Mouse (Mus musculus): Measurements from ENCODE around the gene Rhoc. TPM values are rescaled to one million over a fixed set of nuclear protein-coding genes. Genes with fewer than 3 reads are reported as not detected.
A peak's percentile ranks its signal among the peaks of the same experiment; 100 is the strongest.
"Not testable (repeated sequence)": the region's sequence is repeated elsewhere in the genome, so short reads cannot be mapped to it uniquely, and the experiment has no call there.

Gene Rhoc
- 101 and 102 TPM in 2 replicates for polyA plus RNA-seq (2016; fragmentation: Nextera tagmentation; extraction: Ambion mirVana)

GRCm38 (mm10) chr3:104788075-104788474, at the start of gene Rhoc:
Gene Rhoc (plus strand): TSS chr3:104788375.
- Histone ChIP-seq H3K4me3 (peak within 1 kb of the TSS; percentile 57), H3K27ac (no peak within 1 kb of the TSS), H3K27me3 (replicated peaks) (peaks cover 27% of the 10 kb centered on the region), H3K9me3 (no peaks in the 10 kb centered on the region), H3K36me3 (no peaks in the 10 kb centered on the region), H3K4me2 (replicated peaks) (peak within 1 kb of the TSS; percentile 93), H3K4me1 (peaks cover 33% of the 10 kb centered on the region), H3K9ac (peak within 1 kb of the TSS; percentile 65)
- WGBS = 32% methylated on average over 3 of the region's 3 CpGs
- ATAC-seq (ENCODE audit: low FRiP score, low read depth) = no peak

- Histone ChIP-seq H3K9me3 (no peaks in the 10 kb centered on the region), H3K4me2 (replicated peaks) (no peak overlapping the region), H3K4me3 (no peak overlapping the region), H3K9ac (no peak overlapping the region), H3K27me3 (replicated peaks) (no peaks in the 10 kb centered on the region), H3K27ac (no peak overlapping the region), H3K36me3 (no peaks in the 10 kb centered on the region), H3K4me1 (no peaks in the 10 kb centered on the region)
- ATAC-seq (ENCODE audit: low FRiP score, low read depth) = no peak
- WGBS = 93% methylated on average over 3 of the region's 3 CpGs
Measured at GRCm38 (mm10) chr3:104741954-104742353, 46.2 kb upstream of the Rhoc start.

- H3K27me3 ChIP-seq (replicated peaks) = no peaks in the 10 kb centered on the region
- no peak for ATAC-seq (ENCODE audit: low FRiP score, low read depth)
- no peak overlapping the region for H3K4me3 ChIP-seq
- no peak overlapping the region for H3K4me2 ChIP-seq (replicated peaks)
- H3K4me1 ChIP-seq = no peaks in the 10 kb centered on the region
- whole genome bisulfite sequencing = 74% methylated on average over 1 of the region's 1 CpGs
- H3K9ac ChIP-seq = no peak overlapping the region
- no peaks in the 10 kb centered on the region for H3K36me3 ChIP-seq
- H3K9me3 ChIP-seq = no peaks in the 10 kb centered on the region
- no peak overlapping the region for H3K27ac ChIP-seq
Measured at GRCm38 (mm10) chr3:104743161-104743560, 45.0 kb upstream of the Rhoc start.

DNA sequence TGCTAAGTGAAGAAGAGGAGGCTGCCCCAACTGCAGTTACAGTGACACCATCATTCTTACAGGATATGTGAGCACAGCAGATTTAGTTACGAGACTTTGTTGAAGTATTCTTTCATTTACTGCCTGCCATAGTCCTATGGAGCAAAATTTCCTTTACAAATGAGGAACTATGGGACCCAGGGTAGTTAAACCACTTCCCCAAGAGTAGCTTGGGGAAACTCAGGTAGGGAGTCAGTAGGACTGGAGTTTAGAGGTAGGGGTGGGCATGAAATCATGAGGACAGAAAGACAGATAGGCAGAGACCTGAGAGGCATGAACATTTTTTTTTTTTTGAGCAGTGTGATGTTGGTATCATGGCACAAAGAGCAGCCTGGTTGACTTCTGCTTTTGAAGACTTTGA, 44.3 kb upstream of the Rhoc start:
- H3K27ac ChIP-seq = no peak overlapping the region
- no peaks in the 10 kb centered on the region for H3K4me1 ChIP-seq
- no peak overlapping the region for H3K4me2 ChIP-seq (replicated peaks)
- no peak overlapping the region for H3K9ac ChIP-seq
- H3K27me3 ChIP-seq (replicated peaks) = no peaks in the 10 kb centered on the region
- no peaks in the 10 kb centered on the region for H3K9me3 ChIP-seq
- no peak for ATAC-seq (ENCODE audit: low FRiP score, low read depth)
- WGBS = 71% methylated on average over 1 of the region's 1 CpGs
- no peak overlapping the region for H3K4me3 ChIP-seq
- no peaks in the 10 kb centered on the region for H3K36me3 ChIP-seq

DNA sequence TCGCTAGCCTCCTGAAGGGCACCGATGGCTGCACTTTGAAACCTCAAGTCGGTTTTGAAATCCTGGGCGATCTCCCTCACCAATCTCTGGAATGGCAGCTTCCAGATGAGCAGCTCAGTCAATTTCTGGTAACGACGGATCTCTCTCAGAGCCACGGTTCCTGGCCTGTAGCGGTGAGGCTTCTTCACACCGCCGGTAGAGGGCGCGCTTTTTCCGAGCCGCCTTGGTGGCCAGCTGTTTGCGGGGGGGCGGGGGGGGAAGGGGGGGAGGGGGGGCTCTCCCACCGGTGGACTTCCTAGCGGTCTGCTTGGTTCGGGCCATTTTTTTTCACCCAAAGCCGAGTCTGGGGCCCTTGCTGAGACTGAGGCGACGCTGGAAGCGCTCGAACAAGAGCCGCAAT, 35.3 kb upstream of the Rhoc start:
- H3K4me2 ChIP-seq (replicated peaks) = 0 out of 2 replicates have a peak overlapping the region, but pooled peaks have one; percentile 18
- not testable (repeated sequence) for H3K27ac ChIP-seq; H3K9me3 ChIP-seq; H3K4me1 ChIP-seq; H3K4me3 ChIP-seq; H3K9ac ChIP-seq; H3K27me3 ChIP-seq (replicated peaks); H3K36me3 ChIP-seq; ATAC-seq (ENCODE audit: low FRiP score, low read depth)
- 11% methylated on average over 24 of the region's 25 CpGs for WGBS

DNA sequence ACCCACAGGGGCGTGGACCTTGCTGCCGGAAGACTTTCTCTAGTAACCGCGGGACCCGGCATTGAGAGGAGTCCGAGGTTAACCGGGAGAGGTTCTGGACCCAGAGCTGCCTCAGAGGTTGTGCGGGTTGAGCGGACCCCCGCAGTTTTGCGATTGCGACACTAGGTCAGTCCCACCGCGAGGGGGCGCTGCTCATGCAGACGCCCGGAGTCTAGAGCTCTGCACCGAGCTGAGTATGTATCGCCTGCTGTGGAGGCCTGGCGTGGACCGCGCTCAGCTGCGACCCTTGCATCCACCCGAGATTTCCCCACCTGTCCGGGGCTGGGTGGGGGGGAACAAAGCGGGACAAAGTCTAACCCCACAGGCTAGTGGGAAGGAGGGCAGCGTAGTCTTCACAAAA, 29.8 kb upstream of the Rhoc start:
- peak overlapping the region; percentile 55 for H3K9ac ChIP-seq

GRCm38 (mm10) chr3:104758869-104759268, 29.3 kb upstream of the Rhoc start:
- peak overlapping the region; percentile 55 for H3K9ac ChIP-seq
- ATAC-seq (ENCODE audit: low FRiP score, low read depth) = 0 out of 2 replicates have a peak, but pooled peaks have one; percentile 37
- no peak overlapping the region for H3K27ac ChIP-seq
- peak overlapping the region; percentile 66 for H3K4me2 ChIP-seq (replicated peaks)
- no peaks in the 10 kb centered on the region for H3K36me3 ChIP-seq
- H3K4me3 ChIP-seq = peak overlapping the region; percentile 31
- peaks cover 6% of the 10 kb centered on the region; the same call in 1 of the 2 replicates for H3K4me1 ChIP-seq
- 13% methylated on average over 5 of the region's 5 CpGs for WGBS
- H3K9me3 ChIP-seq = no peaks in the 10 kb centered on the region
- H3K27me3 ChIP-seq (replicated peaks) = peaks cover 7% of the 10 kb centered on the region; the same call in 1 of the 2 replicates

More for the DNA sequence above, 29.8 kb upstream of the Rhoc start:
- H3K36me3 ChIP-seq = no peaks in the 10 kb centered on the region
- 2% methylated on average over 27 of the region's 27 CpGs for WGBS
- H3K27me3 ChIP-seq (replicated peaks) = peaks cover 7% of the 10 kb centered on the region; the same call in 1 of the 2 replicates
- H3K27ac ChIP-seq = no peak overlapping the region
- H3K4me2 ChIP-seq (replicated peaks) = peak overlapping the region; percentile 66
- no peaks in the 10 kb centered on the region for H3K9me3 ChIP-seq
- ATAC-seq (ENCODE audit: low FRiP score, low read depth) = peak; percentile 87
- H3K4me3 ChIP-seq = peak overlapping the region; percentile 31
- peaks cover 6% of the 10 kb centered on the region; the same call in 1 of the 2 replicates for H3K4me1 ChIP-seq

DNA sequence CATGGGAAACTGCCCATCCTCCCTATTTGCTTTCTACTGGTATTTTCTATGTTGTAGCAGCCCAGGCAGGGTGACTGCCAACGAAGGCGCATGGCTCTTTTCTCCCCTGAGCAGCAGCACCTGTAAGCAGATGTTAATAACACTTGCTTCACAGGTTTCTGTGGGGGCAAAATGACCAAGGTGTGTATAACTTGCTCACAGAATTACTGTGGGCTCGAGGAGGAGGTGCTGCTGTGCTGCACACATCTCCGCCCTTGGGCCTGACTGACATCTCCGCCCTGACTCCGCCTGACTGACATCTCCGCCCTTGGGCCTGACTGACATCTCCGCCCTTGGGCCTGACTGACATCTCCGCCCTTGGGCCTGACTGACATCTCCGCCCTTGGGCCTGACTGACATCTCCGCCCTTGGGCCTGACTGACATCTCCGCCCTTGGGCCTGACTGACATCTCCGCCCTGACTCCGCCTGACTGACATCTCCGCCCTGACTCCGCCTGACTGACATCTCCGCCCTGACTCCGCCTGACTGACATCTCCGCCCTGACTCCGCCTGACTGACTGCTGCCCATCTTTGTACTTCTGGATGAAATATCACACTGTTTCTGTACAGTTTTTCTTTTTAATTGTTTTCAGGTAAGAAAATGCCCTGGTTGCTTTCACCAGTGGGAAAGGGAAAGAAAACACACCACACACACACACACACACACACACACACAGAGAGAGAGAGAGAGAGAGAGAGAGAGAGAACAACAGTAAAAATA, 25.9 kb upstream of the Rhoc start:
- not testable (repeated sequence) for H3K4me3 ChIP-seq; H3K4me2 ChIP-seq (replicated peaks)

DNA sequence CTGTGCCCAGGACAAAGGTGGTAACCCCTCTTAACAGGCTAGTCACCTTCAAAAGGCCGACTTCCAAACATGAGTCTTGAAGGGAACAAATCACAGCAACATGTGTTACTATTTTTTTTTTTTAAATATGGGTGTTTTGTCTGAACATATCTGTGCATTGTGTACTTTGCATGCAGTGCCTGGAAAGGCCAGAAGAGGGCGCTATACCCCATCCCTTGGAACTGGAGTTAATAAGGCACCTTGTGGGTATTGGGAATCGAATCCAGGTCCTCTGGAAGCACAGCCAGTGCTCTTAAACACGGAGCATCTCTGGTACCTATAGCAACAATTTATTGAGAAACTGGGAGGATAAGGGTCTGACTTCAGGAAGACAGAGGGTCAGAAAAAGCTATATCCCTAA, 23.2 kb upstream of the Rhoc start:
- ATAC-seq (ENCODE audit: low FRiP score, low read depth) = no peak
- no peaks in the 10 kb centered on the region for H3K4me1 ChIP-seq
- H3K4me3 ChIP-seq = no peak overlapping the region
- no peak overlapping the region for H3K27ac ChIP-seq
- H3K36me3 ChIP-seq = no peaks in the 10 kb centered on the region
- H3K27me3 ChIP-seq (replicated peaks) = peaks cover 7% of the 10 kb centered on the region; the same call in 1 of the 2 replicates
- H3K4me2 ChIP-seq (replicated peaks) = no peak overlapping the region
- no peaks in the 10 kb centered on the region for H3K9me3 ChIP-seq
- WGBS = 20% methylated on average over 4 of the region's 4 CpGs
- no peak overlapping the region for H3K9ac ChIP-seq

More for the DNA sequence above, 25.9 kb upstream of the Rhoc start:
- H3K27ac ChIP-seq; H3K9me3 ChIP-seq; H3K27me3 ChIP-seq (replicated peaks); H3K9ac ChIP-seq; H3K36me3 ChIP-seq; ATAC-seq (ENCODE audit: low FRiP score, low read depth); H3K4me1 ChIP-seq: not testable (repeated sequence)
- 26% methylated on average over 20 of the region's 20 CpGs for WGBS

DNA sequence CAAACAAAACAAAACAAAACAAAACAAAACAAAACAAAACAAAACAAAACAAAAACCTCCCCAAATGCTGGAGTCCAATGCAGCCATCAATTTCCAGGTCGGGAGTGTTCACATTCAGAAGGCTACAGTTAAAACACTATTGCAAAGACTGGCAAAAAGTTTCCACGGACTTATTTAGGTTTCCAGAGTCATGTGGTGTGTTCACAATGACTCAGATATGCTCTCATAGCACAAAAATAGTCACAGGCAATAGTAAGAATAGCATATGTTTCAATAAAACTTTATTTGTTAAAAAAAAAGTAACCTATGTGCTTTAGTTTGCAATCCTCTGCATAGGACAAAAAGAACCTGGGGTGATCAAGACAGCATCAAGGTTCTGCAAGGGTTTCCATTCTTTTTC, 21.0 kb upstream of the Rhoc start:
- Histone ChIP-seq H3K27ac (no peak overlapping the region), H3K9ac (no peak overlapping the region), H3K27me3 (replicated peaks) (0 out of 2 replicates have a peak, but pooled peaks cover 3% of the 10 kb centered on the region), H3K36me3 (no peaks in the 10 kb centered on the region), H3K4me2 (replicated peaks) (no peak overlapping the region), H3K4me3 (no peak overlapping the region), H3K9me3 (no peaks in the 10 kb centered on the region), H3K4me1 (no peaks in the 10 kb centered on the region)
- WGBS = 62% methylated on average over 2 of the region's 2 CpGs
- no peak for ATAC-seq (ENCODE audit: low FRiP score, low read depth)

DNA sequence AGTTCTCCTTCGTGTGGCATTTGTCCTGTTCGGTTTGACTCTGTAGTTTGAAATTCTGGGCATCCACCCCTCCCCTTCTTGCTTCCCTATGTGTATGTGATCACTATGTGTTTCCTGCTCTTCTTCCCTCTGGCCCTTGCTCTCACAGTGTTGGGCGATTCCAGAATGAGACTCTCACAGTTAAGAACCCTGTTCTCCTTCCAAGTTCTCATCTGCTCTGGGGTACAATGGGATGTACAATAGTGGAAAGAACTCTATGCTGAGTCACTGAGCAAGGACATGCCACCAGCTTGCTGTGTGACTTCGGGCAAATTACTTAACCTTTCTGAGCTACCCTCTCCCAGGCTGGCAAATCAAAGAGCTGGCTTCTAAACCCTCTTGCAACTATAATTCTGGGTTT, 20.5 kb upstream of the Rhoc start:
- ATAC-seq (ENCODE audit: low FRiP score, low read depth) = no peak
- Histone ChIP-seq H3K27ac (no peak overlapping the region), H3K4me2 (replicated peaks) (no peak overlapping the region), H3K4me3 (no peak overlapping the region), H3K9me3 (no peaks in the 10 kb centered on the region), H3K27me3 (replicated peaks) (0 out of 2 replicates have a peak, but pooled peaks cover 5% of the 10 kb centered on the region), H3K9ac (no peak overlapping the region), H3K36me3 (no peaks in the 10 kb centered on the region), H3K4me1 (no peaks in the 10 kb centered on the region)
- 83% methylated on average over 4 of the region's 4 CpGs for WGBS

GRCm38 (mm10) chr3:104769135-104769534, 19.0 kb upstream of the Rhoc start:
- H3K9me3 ChIP-seq = no peaks in the 10 kb centered on the region
- 0 out of 2 replicates have a peak, but pooled peaks cover 5% of the 10 kb centered on the region for H3K27me3 ChIP-seq (replicated peaks)
- ATAC-seq (ENCODE audit: low FRiP score, low read depth) = no peak
- no peak overlapping the region for H3K27ac ChIP-seq
- H3K4me3 ChIP-seq = no peak overlapping the region
- H3K9ac ChIP-seq = no peak overlapping the region
- WGBS = 37% methylated on average over 3 of the region's 3 CpGs
- no peaks in the 10 kb centered on the region for H3K4me1 ChIP-seq
- no peak overlapping the region for H3K4me2 ChIP-seq (replicated peaks)
- no peaks in the 10 kb centered on the region for H3K36me3 ChIP-seq

DNA sequence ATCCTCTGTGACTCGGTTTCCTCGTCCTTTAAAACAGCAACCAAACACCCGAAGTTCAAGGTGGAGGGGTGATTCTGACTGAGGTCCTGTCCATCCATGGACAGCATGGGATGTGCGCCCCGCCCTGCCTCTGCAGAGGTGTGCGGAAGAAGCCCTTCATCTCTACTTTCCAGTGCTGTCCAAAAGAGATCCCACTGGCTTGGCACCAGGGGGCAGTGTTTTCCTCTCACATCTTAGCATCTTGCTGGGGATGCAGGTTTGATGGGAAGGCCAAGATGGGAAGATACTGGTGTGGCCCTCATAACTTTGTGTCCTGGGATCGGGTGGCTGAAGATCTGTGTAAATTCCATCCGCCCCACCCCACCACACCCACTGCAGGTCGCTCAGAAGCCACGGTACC, 18.1 kb upstream of the Rhoc start:
- no peak for ATAC-seq (ENCODE audit: low FRiP score, low read depth)
- H3K4me1 ChIP-seq = no peaks in the 10 kb centered on the region
- no peak overlapping the region for H3K9ac ChIP-seq
- no peaks in the 10 kb centered on the region for H3K36me3 ChIP-seq
- 59% methylated on average over 10 of the region's 10 CpGs for WGBS
- H3K9me3 ChIP-seq = no peaks in the 10 kb centered on the region
- no peak overlapping the region for H3K4me3 ChIP-seq
- H3K27me3 ChIP-seq (replicated peaks) = 0 out of 2 replicates have a peak, but pooled peaks cover 5% of the 10 kb centered on the region
- no peak overlapping the region for H3K27ac ChIP-seq
- no peak overlapping the region for H3K4me2 ChIP-seq (replicated peaks)

Measured in neural tube, embryonic 12.5 days (tissue).